Mouse (Mus musculus) thymus, adult 18-20 months (tissue): ENCODE results near the gene Tes3-ps.

Source experiments
- DNase-seq, 2 experiments: peaks; one replicate each; pipeline ENCODE4 v3.0.0; 2022; ENCODE audit warnings: mixed read lengths in 2 of 2

Tes3-ps gene

DNA sequence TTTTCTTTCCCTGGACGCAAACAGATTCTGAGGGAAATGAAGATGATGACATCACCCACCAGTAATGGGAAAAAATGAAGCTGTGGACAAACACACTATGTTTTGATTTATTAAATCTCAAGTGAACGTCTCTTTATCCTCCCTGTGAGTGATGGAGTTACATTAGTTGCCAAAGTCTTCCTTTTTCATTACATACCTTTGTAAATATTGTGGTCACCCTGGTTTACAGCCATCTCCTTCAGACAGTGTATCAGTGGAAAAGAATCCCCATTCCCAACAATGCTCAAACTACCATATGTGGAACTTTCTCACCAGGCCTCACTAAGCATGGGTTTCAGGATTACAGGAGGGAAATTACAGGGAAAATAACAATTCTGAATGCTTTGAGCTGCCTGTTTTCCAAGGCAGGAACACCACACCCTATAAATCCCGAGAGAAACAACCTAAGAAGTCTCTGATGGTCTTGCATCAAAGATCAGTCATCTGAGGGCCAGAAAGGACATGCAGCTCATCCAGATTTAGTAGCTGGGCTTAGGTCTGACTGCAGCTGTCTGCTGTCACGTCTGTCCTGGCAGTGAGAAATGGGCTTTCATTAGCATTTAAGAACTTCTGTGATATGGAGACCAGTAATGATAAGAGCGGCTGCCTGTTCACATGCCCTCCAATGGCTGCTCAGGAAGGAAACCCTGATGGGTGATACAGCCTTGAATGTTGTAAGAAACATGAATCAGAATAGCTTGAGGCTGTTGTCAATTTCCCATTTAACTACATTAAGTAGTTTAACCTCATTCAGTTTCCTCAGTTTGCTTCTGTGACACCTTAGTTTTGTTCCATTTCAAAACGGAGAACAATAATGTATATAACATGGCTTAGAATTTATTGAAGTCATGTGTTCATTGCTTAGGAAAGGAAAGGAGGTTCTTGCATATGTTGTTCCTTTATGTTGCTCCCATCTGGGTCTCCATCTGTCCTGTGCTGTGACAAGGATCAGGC, at the start of gene Tes3-ps:
Gene Tes3-ps, plus strand, starts transcription at position 943 of the 993 bp plus-strand sequence.
- no peak for DNase-seq

DNA sequence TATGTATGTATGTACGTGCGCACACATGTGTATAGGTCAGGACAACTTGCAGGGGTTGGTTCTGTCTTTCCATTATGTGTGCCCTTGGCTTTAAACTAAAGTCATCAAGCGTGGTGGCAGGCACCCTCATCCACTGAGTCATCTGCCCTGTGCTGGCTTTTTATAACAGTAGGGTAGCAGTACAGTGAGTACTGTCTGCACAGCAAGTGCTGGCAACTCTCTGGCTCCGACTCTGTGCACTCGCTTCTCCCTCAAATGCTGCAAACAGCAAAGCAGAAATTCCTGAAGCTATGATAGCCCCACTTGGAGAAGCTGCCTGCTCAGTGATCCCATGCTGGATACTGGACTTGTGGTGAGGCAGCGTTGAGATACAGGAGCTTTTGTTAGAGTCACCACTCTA, 48.7 kb upstream of the Tes3-ps start:
- no peak for DNase-seq

DNA sequence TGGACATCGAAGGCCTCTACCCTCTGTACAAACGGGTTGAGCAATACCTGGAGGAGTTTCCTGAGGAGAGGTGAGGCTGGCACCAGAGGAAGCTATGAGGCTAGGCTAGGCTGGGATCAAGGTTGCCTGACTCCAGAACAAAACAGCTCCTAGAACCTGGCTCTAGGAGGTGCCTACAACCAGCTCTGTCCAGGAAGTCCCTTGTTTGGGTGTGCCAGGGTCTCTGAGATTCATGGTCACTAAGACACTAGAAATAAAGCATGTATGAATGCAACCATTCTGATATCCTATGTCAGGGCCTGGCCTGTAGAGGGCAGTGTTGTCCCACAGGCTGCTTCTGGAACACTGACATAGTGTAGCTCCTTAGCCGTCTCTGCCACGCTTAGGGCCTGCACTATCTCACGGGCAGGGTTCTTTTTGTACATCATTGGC, 43.8 kb upstream of the Tes3-ps start:
- DNase-seq, result peak; percentile 24 to 26

DNA sequence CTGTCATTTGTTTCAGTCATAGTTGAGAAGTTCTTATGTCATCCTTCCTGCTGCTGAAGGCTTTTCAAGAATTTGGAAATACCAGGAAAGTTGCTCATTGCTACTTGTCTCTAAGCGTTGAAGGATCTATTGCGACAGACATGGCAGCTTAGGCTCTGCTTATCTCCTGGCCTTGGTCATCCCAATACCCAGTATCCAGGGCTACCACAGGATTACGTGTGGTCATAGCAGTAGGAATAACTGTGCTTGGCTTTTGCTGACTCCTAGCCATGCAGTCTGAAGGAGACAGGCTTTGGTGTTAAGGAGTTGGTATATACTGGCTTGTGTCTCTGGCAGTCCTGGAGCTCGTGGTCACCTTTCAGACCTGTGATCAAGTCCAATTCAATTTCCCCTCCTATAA, 32.8 kb upstream of the Tes3-ps start:
- no peak for DNase-seq

DNA sequence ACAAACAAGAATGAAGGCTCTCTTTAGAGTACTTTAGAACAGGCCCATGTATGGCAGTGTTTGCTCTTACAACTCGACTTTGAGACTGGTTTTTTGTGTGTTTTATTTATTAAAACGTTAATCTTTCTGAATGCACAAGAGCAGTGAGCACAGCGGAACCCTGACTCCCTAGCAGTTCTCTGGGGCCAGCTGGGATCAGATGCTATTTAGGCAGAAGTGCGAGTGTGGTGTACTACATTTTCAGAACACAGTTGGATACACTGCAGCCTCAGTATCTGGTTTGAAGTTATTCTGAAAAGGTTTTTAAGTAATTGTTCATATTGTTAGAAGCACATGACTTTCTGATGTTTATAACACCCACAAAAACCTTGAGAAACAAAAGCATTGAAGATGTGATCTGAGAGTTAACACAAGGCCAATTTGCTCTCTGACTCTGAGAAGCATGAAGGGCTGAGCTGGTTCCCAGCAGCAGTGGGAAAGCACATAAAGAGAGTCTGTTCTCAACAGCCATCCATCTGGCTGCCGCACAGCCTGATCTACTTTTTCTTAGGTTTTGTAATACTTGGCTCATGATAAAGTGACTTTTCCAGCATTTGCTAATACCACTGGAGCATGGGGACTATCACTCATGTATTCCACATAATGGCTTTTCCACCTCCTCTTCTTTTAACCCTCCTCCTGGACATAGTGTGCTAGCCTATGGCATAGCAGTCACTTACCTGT, 32.3 kb upstream of the Tes3-ps start:
- no peak for DNase-seq

DNA sequence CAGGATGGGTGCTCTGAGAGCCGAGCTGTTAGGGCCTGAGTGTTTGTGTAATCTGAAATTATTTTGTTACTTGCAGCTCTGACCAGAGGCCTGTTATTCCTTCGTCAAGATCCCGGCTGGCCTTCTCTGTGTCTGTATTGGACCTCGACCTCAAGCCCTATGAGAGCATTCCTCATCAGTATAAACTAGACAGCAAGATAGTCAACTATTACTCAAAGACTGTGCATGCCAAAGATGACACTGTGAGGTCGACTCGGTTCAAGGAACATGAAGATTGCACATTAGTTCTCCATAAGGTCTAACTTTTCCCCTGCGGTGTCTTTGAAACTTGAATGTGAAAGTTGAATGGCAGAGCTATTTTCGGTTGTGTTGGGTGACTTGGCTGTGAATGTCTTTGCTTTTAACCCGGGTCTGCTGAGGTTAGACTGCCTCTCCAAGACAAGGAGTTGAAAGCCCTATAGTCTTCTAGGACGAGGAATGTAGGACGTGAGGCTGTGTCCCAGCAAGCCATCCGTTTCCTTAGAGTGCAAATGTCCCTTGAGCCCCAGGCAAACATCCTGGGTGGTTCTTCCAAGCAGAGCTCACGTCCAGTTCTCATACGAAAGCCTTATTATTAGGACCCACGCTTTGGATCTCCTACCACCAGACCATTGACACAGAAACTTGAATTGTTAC, 31.5 kb upstream of the Tes3-ps start:
- no peak for DNase-seq

DNA sequence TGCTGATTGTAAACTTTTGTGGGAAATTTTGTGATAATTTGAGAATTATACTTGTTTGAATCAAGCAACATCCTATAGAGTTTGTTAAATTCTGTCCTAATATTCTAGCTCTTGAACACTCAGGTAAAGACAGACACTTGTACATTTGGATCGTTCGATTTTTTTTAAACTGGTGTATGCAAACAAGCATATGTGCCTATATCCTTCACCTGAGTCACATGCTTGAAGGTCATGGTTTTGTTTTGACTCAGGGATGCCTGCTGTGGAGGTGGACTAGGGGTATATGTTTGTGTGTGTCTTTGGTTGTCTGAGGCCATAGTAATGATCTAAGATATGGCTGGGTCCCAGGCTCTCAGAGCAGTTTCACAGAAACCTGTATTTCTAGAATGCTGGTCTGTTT, 30.2 kb upstream of the Tes3-ps start:
- no peak for DNase-seq

DNA sequence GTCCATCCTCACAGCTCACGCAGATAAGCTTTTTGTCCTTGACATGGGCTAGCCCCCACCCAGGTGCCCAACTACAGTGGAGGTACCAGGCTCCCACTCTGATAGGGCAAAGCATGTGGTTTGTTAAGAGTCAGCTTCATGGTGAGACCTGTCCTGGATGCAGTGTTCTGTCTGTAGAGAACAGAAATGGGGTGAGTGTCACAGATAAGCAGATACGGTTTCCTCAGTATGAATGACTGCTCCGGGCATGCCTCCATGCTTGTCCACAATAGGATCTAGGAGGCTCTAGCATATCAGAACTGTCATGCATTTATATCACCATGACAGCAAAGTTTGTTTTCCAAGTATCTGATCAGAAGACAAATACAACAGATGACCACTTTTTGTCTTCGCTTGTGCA, 27.2 kb upstream of the Tes3-ps start:
- DNase-seq, result no peak

DNA sequence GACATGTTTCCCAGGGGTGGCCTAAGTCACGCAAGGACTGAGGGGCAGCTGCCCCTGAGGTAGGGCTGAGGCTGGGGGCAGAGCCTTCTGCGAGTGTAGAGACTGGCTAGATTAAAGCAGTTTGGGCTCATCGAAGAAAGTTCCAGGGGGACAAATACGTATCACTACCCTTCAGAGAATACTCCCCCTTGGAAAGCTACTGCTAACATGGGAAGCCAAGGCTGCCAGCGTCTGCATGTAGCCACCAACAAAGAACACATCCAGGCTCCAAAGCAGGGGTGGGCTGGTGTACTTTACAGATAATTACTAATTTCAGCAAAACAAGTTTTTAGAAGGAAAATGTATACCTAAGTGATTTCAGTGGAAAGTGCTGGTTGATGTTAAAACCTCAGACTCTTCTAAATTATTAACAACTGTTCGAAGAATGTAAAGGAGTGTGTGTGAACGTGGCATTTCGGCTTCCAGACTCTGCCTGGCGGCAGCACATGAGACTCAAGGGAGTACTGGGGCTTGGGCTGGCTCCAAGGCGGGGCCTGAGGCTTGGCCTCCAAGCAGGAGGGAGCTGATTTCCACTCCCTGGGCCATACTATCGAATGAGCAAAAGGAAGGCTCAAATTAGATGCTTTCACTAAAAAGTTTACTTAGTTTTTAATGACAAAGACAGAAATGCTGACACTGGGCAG, 26.6 kb upstream of the Tes3-ps start:
- DNase-seq, result no peak

DNA sequence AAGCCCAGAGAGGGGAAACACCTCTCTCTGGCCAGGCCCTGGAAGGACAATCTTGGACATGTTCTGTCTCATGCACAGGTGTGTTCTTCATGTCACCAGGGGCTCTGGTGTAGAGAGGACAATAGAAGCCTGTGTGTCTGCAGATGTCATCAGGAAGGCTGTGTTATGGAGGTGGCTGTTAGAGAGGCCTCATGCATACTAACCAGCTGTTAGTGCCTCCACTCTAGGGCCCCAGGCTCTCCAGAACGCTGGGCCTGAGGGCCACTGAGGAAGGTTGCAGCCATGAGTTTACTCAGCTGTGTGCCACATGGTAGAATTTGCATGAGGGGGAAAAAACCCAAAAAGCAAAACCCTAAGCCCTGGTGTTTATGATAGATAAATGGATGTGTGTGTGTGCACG, 25.5 kb upstream of the Tes3-ps start:
- no peak for DNase-seq

DNA sequence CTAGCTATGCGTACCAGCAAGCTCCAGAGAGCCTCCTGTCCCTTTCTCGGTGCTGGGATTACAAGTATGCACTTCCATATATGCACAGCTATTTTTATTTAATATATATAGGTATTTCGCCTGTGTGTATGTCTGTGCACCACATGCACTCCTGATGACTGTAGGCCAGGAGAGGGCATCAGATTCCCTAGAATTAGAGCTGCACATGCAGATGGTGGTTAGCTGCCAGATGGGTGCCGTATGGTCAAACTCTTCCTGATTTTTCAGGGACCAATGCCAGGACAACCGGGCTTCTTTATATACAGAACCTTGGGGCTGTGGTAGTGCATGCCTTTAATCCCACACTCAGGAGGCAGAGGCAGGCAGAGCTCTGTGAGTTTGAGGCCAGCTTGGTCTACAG, 24.1 kb upstream of the Tes3-ps start:
- no peak for DNase-seq

DNA sequence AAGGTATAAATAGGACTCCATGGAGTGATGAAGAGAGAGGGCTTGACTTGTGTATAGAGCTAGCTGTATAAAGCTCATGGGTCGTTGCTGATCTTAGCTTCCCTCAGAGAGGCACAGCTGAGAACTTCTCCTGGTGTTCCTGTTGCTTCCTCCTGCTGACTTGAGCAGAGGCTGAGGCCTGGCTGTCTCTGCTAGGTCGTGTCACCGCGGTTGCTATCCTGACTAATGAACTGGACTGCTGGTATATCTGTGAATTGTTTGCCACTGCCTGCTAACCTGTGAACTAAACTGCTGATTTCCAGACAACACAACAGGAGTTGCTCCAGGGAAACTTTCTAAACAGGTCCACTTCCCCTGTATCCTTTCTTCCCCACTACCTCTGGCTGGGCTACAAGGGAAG, 22.8 kb upstream of the Tes3-ps start:
- DNase-seq, result no peak

DNA sequence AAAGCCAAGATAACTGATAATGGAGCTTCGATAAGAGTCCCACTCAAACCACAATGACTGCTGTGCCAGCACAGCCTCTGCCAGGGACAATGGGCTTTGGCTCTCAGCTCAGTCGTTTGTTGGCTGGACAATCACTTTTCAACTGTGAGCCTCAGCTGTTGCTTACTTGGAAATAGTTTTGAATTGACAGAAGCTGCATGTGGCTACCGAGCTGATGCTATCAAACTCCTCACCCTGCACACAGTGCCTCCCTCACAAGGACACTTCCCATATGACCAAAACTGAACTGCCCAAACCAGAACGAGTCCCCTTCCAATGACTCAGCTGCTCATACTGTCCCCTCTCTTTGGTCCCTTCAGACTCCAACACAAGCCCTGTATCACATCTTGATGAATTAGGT, 22.3 kb upstream of the Tes3-ps start:
- no peak for DNase-seq

DNA sequence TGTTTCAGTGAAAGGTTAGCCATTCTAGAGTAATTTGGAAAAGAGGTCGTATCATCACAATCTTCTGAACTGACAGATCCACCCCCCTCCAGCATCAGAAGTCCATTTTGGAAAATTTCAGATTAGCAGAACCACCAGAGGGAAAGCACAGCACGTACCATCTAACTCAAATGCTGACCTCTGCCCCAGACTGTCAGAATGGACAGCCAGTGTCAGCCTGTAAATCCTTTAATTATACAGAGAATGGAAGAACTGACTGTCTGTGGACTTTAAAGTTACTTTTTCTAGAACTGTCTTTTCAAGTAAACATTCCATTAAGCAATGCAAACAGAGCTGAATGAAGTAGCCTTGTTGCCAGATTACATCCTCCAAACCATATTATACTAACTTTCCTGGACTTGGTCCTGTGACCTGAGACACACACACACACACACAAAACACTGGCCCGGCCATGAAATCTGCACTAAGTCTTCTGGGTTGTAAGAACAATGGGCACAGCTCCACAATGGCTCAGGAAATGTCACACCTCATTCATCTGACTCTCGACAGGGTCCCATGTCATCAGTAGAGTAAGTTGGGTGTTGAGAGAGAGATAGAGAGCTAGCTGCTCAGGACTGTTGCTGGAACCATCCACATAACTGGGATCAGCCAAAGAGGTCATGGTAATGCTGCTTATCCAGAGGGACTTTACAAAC, 21.0 kb upstream of the Tes3-ps start:
- DNase-seq, result no peak

DNA sequence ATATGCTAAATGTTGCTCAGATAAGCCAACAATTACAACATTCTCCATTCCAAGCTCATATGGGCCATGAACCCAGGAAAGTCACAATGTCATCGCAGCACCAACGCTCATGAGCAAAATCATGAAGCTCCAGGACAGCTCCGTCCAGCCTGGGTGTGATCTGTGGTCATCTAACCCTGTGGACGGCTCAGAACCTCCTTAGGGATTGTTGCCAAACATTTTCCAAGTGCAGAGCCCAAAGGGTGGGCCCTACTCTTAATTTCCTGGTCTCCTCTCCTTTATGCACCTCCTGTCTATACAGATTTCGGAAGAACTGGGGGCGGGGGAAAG, 20.5 kb upstream of the Tes3-ps start:
- no peak for DNase-seq

DNA sequence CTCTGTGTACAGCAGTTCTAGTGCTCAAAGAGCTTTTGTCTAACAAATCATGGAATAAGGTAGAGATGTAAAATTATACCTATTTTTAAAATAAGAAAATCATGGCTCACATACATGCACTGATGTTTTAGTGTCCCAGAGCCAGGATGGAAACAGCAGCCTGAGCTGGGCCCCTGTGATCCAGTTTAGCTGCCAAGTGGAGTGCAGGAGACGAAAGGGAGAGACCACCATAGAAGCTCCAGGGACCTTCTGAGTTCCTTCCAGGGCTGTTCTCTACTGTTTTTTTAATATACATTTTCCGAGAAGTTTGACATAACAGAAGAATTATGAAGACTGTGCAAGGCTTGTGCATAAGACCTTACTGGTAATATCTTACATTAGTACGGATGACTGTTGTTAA, 15.2 kb upstream of the Tes3-ps start:
- DNase-seq, result no peak

DNA sequence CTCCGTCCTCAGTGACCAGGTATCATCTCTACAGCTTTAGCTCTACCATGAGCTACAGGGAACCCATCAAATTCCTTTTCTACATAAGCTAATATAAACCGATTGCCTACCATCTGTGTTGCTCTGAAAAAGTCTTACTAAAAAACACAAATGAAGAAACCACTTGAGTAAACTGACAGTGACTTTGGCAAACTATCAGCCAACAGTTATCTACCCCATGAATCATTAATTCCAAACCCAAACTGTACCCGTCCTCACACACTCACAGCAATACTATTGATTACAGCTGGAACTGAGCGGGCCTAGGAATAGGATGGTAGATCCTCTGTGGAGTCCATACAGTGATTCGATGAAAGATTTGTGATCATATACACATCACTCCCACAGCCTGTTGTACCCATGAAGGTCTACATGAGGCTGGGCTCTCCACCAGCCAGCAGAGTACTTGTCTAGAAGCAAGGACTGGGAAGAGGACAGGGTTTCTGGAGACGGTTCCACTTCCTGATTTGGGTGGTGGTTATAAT, 14.2 kb upstream of the Tes3-ps start:
- DNase-seq, result no peak

DNA sequence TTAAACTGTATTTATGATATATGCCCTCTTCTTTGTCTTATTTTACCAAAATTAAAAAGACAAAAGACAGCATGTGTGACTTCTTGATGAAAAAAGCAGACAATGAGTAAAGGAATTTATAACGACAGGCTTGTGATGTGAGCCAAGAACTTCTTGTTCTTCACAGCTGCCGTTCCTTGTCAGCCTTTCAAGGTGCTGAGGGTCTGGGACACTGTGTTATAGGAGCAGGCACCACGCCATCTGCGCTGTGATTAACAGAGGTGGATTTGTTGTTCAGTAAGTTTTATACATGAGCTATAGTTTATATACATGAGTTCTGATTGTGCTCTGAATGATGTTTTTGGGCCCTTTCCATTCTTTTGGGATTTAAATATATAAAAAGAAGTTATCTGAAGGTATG, 13.7 kb upstream of the Tes3-ps start:
- no peak for DNase-seq

DNA sequence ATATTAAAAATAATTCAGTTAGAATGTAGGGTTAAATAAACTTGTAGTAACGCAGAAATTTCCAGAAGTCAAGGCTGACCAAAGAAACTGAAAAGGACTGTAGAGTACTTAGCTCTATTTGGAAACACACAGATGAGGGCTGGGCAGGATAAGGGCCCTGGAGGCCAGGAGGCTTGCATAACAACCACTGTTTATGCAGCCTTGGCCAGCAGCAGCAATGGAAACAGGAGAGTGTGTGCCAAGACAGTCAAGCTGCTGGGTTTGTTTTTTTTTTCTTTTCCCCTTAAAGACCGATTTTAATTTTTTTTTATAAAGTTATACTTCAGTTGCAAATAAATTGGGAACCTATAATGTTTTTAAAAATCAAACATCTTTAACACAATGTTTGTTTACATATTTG, 13.1 kb upstream of the Tes3-ps start:
- DNase-seq, result peak in 1 of 2 experiments; percentile 4

DNA sequence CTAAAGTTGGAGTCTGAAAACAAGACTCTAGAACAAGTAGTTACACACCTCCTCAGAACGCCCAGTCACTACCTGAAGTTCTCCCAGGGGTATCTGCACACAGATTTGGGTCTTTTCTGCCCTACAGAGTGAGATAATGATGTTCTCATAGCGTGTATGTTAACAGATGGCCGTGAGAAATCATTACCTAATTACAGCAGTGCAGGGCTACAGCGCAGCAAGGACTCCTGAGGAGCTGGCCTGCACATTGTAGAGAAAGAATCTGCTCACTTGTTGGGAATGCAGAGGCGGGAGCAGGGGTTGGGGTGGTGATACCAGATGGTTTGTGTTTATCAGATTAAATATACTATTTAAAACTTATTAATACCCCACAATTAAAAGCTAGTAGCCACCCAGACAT, 12.6 kb upstream of the Tes3-ps start:
- no peak for DNase-seq

DNA sequence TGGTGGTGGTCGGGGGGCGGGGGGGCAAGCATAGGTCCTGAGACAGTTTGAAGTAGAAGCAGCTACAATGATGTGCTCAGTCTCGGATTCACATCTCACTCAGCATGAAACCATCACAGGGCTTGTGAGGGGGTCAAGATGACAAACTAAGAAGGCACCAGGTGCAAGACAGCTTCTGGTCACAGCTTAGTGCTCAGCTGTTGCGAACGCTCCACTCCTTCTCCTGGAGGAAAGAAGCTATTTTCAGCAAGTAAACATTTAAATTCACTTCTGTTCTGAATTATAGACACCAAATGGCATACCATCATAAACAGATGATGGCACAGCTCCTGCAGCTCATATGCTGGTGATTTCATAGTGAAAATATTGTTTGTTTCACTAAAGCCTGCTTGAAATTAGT, 7.7 kb upstream of the Tes3-ps start:
- no peak for DNase-seq

DNA sequence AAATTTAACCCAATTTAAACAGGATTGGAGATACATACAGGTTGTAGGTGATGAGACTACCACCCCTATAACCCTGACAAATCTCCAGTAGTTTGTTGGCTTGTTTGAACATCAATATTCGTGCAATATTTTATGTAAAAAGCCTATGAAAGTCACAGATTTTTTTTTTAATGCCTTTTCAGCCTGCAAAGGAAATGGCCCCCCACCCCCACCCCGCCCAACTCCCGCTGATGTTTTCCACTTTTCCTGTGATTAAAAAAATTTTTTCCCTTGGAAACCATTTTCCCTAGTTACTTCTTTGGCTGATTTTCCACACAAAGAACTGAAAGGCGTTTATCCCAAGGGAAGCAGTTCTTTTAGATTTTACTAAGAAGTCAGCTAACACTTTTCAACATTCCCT, 11.4 kb downstream of the Tes3-ps start, which contains the start of gene Ecm2:
Gene Ecm2, plus strand, starts transcription at position 301 of the 400 bp plus-strand sequence.
- no peak for DNase-seq
